Mouse (Mus musculus): ENCODE data around the gene 1700034I23Rik.
"Not testable (repeated sequence)": the region's sequence is repeated elsewhere in the genome, so short reads cannot be mapped to it uniquely, and the experiment has no call there.

GRCm38 (mm10) chr3:40902443-40902842, at the start of gene 1700034I23Rik:
- TF ChIP-seq CTCF (conservative IDR thresholded peaks at IDR 0.05 in 1 of 2, IDR thresholded peaks at IDR 0.05 in 1 of 2; ENCODE audit: low read depth in 2 of 2, low read length in 2 of 2); KAT2A (IDR thresholded peaks at IDR 0.05; ENCODE audit: insufficient replicate concordance, low read length); POLR2A (IDR thresholded peaks at IDR 0.05; ENCODE audit: low read depth, low read length); TBP (conservative IDR thresholded peaks at IDR 0.05; ENCODE audit: low read depth, low read length); TCF12 (IDR thresholded peaks at IDR 0.05; ENCODE audit: low read depth, low read length); JUND (conservative IDR thresholded peaks at IDR 0.05; ENCODE audit: low read depth, low read length); JUN (IDR thresholded peaks at IDR 0.05; ENCODE audit: insufficient read depth, low read depth, low read length); EP300 (IDR thresholded peaks at IDR 0.05; ENCODE audit: low read length); ETS1 (conservative IDR thresholded peaks at IDR 0.05; ENCODE audit: low read depth, low read length); GABPA (IDR thresholded peaks at IDR 0.05; ENCODE audit: insufficient replicate concordance, low read depth, low read length); ZNF384 (IDR thresholded peaks at IDR 0.05; ENCODE audit: low read depth, low read length); MAX (IDR thresholded peaks at IDR 0.05; ENCODE audit: low read length); MAFK (IDR thresholded peaks at IDR 0.05; ENCODE audit: insufficient replicate concordance, low read length); MXI1 (IDR thresholded peaks at IDR 0.05; ENCODE audit: low read depth, low read length): not testable (repeated sequence)

Data from CH12.LX (cell line).